Comparison of ENCODE assay signal across 18 mouse cellular contexts in the genomic region with DNA sequence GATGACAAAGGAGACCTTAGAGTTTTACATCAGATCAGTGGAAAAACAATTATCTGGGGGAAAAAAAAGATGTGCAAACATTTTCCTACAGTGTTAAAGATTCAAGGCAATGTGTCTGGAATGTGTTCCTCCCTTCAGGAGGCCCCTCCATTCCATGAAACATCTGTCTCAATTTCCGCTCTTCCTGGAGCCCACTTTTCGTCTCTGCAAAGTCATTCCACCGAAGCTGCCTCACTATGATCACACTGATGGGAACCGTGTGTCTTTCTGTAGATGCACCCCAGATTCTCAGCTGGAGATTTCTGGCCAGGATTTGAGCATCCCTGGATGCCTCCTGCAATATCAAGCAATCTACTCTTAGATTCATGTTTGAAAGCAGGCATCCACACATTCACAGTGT. TPM values are rescaled to one million over a fixed set of nuclear protein-coding genes. Genes with fewer than 3 reads are reported as not detected.
DNase-seq lines count a peak whose midpoint lies in the region; ATAC-seq and TF ChIP-seq lines count a peak whose summit lies in the region.
"Had no signal": no experiment of that assay in that cellular context is flagged by ENCODE, and none has a peak within 500 bp of the region (broad histone marks: within the 10 kb centered on the region; RNA-seq: fewer than 3 reads in every experiment).

No protein-coding gene starts in this region.

- no peak for TF ChIP-seq CTCF in brain, embryonic 14.5 days (IDR thresholded peaks at IDR 0.05; ENCODE audit: borderline replicate concordance, extremely low read depth, insufficient read depth, insufficient read length)

- no peaks in the 10 kb centered on the region for H3K9me3 ChIP-seq in heart, embryonic 10.5 days
- H3K9me3 ChIP-seq in embryonic facial prominence, embryonic 10.5 days: no peaks in the 10 kb centered on the region
- H3K9me3 ChIP-seq in limb, embryonic 13.5 days: no peaks in the 10 kb centered on the region
- H3K9me3 ChIP-seq: heart, embryonic 13.5 days; liver, embryonic 13.5 days; midbrain, embryonic 13.5 days had no signal

- no peaks in the 10 kb centered on the region for H3K4me1 ChIP-seq in heart, embryonic 10.5 days
- peaks cover 9% of the 10 kb centered on the region for H3K4me1 ChIP-seq in embryonic facial prominence, embryonic 10.5 days
- 0 out of 2 replicates have a peak, but pooled peaks cover 4% of the 10 kb centered on the region for H3K4me1 ChIP-seq in limb, embryonic 13.5 days
- H3K4me1 ChIP-seq: liver, embryonic 13.5 days; midbrain, embryonic 13.5 days had no signal

- TF ChIP-seq POLR2A in brain, embryonic 14.5 days (IDR thresholded peaks at IDR 0.05; ENCODE audit: borderline replicate concordance, extremely low read depth, insufficient read depth, insufficient read length, poor library complexity, severe bottlenecking): no peak

- H3K9ac ChIP-seq in limb, embryonic 13.5 days: no peak overlapping the region
- H3K9ac ChIP-seq: heart, embryonic 13.5 days; liver, embryonic 13.5 days; midbrain, embryonic 13.5 days had no signal

- no peak overlapping the region for H3K27ac ChIP-seq in heart, embryonic 10.5 days
- H3K27ac ChIP-seq in embryonic facial prominence, embryonic 10.5 days (replicated peaks): peak overlapping the region; percentile 63
- peak overlapping the region; percentile 11; the same call in 1 of the 2 replicates for H3K27ac ChIP-seq in limb, embryonic 13.5 days
- H3K27ac ChIP-seq: hindbrain, postnatal 0 days; liver, embryonic 13.5 days; midbrain, embryonic 13.5 days had no signal

- 60% methylated on average over 4 of the region's 4 CpGs for WGBS in heart, embryonic 10.5 days
- 42% methylated on average over 4 of the region's 4 CpGs for WGBS in embryonic facial prominence, embryonic 10.5 days
- WGBS in limb, embryonic 13.5 days: 46% methylated on average over 4 of the region's 4 CpGs

- peak; percentile 77 for ATAC-seq in limb, embryonic 13.5 days (ENCODE audit: low FRiP score, low read depth)
- ATAC-seq: activated CD4-positive, CD25-positive, alpha-beta regulatory T cell, adult 4 months; CD4-positive, CD25-positive, alpha-beta regulatory T cell, adult 4 months; hindbrain, postnatal 0 days; midbrain, embryonic 13.5 days had no signal

- H3K4me2 ChIP-seq in limb, embryonic 13.5 days (replicated peaks): no peak overlapping the region
- H3K4me2 ChIP-seq: heart, embryonic 13.5 days; liver, embryonic 13.5 days; midbrain, embryonic 13.5 days had no signal

- intact Hi-C loops in heart, postnatal 10 days (cut with DNase I): loop anchor here (5.0 kb wide), 2 partner anchors 101 to 321 kb away; partner anchors contain the start of gene Lum

- no peaks in the 10 kb centered on the region for H3K27me3 ChIP-seq in heart, embryonic 10.5 days (ENCODE audit: insufficient read depth, poor library complexity, severe bottlenecking)
- no peaks in the 10 kb centered on the region for H3K27me3 ChIP-seq in embryonic facial prominence, embryonic 10.5 days (replicated peaks; ENCODE audit: low read depth, poor library complexity, severe bottlenecking)
- no peaks in the 10 kb centered on the region for H3K27me3 ChIP-seq in limb, embryonic 13.5 days
- H3K27me3 ChIP-seq: heart, embryonic 13.5 days; liver, embryonic 13.5 days; midbrain, embryonic 13.5 days had no signal

- no peaks in the 10 kb centered on the region for H3K36me3 ChIP-seq in heart, embryonic 10.5 days
- no peaks in the 10 kb centered on the region for H3K36me3 ChIP-seq in embryonic facial prominence, embryonic 10.5 days (replicated peaks)
- no peaks in the 10 kb centered on the region for H3K36me3 ChIP-seq in limb, embryonic 13.5 days
- H3K36me3 ChIP-seq: heart, embryonic 13.5 days; liver, embryonic 13.5 days; midbrain, embryonic 13.5 days had no signal

- DNase-seq in heart, postnatal 10 days: peak; percentile 24 to 25
- DNase-seq in heart, embryonic 10.5 days (ENCODE audit: low spot score): no peak
- DNase-seq in brain, embryonic 14.5 days (ENCODE audit: low read depth): peak; percentile 20
- DNase-seq in embryonic facial prominence, embryonic 10.5 days (ENCODE audit: low spot score): peak; percentile 14
- no peak for DNase-seq in thymus, adult 18-20 months
- DNase-seq in right cerebral cortex, adult 18-20 months: no peak
- DNase-seq: cerebellum, postnatal 10 days; liver, embryonic 13.5 days; lung, postnatal 36 days; retina, postnatal 1 day; thymus, postnatal 36 days had no signal

- H3K4me3 ChIP-seq in heart, embryonic 10.5 days: no peak overlapping the region
- no peak overlapping the region for H3K4me3 ChIP-seq in embryonic facial prominence, embryonic 10.5 days
- H3K4me3 ChIP-seq in limb, embryonic 13.5 days: no peak overlapping the region
- H3K4me3 ChIP-seq: heart, embryonic 13.5 days; liver, embryonic 13.5 days; midbrain, embryonic 13.5 days had no signal

RNA-seq across cellular contexts. Expression of gene Ccer1, which starts 24.2 kb away (rescaled TPM):
- not detected for total RNA-seq in heart, postnatal 10 days (2021)
- polyA plus RNA-seq in heart, embryonic 10.5 days (2016; fragmentation: Nextera tagmentation; extraction: Ambion mirVana): not detected in 2 replicates
- not detected in 2 replicates for polyA plus RNA-seq in brain, embryonic 14.5 days (2012; rRNA removed)
- not detected in 2 replicates for polyA plus RNA-seq in embryonic facial prominence, embryonic 10.5 days (2016; fragmentation: Nextera tagmentation; extraction: Ambion mirVana)
- polyA plus RNA-seq in limb, embryonic 13.5 days (2015; fragmentation: Nextera tagmentation; extraction: Ambion mirVana): 0.10 TPM in 1 of 2 replicates, not detected in the other
- total RNA-seq: hindbrain, postnatal 0 days; left cerebral cortex, adult 18-20 months had no signal
- polyA plus RNA-seq: CD4-positive, CD25-positive, alpha-beta regulatory T cell, adult 4 months; heart, embryonic 13.5 days; hindbrain, postnatal 0 days; liver, embryonic 13.5 days; midbrain, embryonic 13.5 days had no signal

RNA-seq across cellular contexts. Expression of gene Epyc, which starts 24.8 kb away (rescaled TPM):
- total RNA-seq in heart, postnatal 10 days (2021): under 1 TPM; 0.29 to 0.45 TPM
- 0.18 and 0.29 TPM in 2 replicates for polyA plus RNA-seq in heart, embryonic 10.5 days (2016; fragmentation: Nextera tagmentation; extraction: Ambion mirVana)
- polyA plus RNA-seq in brain, embryonic 14.5 days (2012; rRNA removed): 0.57 and 0.59 TPM in 2 replicates
- polyA plus RNA-seq in embryonic facial prominence, embryonic 10.5 days (2016; fragmentation: Nextera tagmentation; extraction: Ambion mirVana): 0.19 and 0.30 TPM in 2 replicates
- 24.8 and 30.1 TPM in 2 replicates for polyA plus RNA-seq in limb, embryonic 13.5 days (2015; fragmentation: Nextera tagmentation; extraction: Ambion mirVana)
- polyA plus RNA-seq: activated CD4-positive, CD25-positive, alpha-beta regulatory T cell, adult 4 months; CD4-positive, CD25-positive, alpha-beta regulatory T cell, adult 4 months; liver, embryonic 13.5 days had no signal

RNA-seq across cellular contexts. Expression of gene C030005K15Rik, which starts 57.9 kb away (rescaled TPM):
- not detected for total RNA-seq in heart, postnatal 10 days (2021)
- polyA plus RNA-seq in heart, embryonic 10.5 days (2016; fragmentation: Nextera tagmentation; extraction: Ambion mirVana): not detected in 2 replicates
- polyA plus RNA-seq in brain, embryonic 14.5 days (2012; rRNA removed): not detected in 2 replicates
- not detected in 2 replicates for polyA plus RNA-seq in embryonic facial prominence, embryonic 10.5 days (2016; fragmentation: Nextera tagmentation; extraction: Ambion mirVana)
- polyA plus RNA-seq in limb, embryonic 13.5 days (2015; fragmentation: Nextera tagmentation; extraction: Ambion mirVana): not detected in 2 replicates
- total RNA-seq: hindbrain, postnatal 0 days had no signal
- polyA plus RNA-seq: activated CD4-positive, CD25-positive, alpha-beta regulatory T cell, adult 4 months; CD4-positive, CD25-positive, alpha-beta regulatory T cell, adult 4 months; heart, embryonic 13.5 days; hindbrain, postnatal 0 days; liver, embryonic 13.5 days; midbrain, embryonic 13.5 days had no signal

Comparison
In these comparisons a context has a peak if more than half of its experiments do, and no peak if none do; other contexts are left out.
1. DNase-seq: peak in heart, postnatal 10 days (2 of 2), brain, embryonic 14.5 days (single experiment) and embryonic facial prominence, embryonic 10.5 days (single experiment); none in heart, embryonic 10.5 days (single experiment), thymus, adult 18-20 months (0 of 2) and right cerebral cortex, adult 18-20 months (single experiment).
2. RNA of gene Epyc, which starts 24.8 kb away (polyA plus RNA-seq): 24.8 to 30.1 TPM in limb, embryonic 13.5 days; 0.57 to 0.59 TPM in brain, embryonic 14.5 days, 0.19 to 0.30 TPM in embryonic facial prominence, embryonic 10.5 days and 0.18 to 0.29 TPM in heart, embryonic 10.5 days; every median in the first group is over 10 times any median in the second.